Mouse (Mus musculus): ENCODE results near the gene Ccl3. TPM values are rescaled to one million over a fixed set of nuclear protein-coding genes. Genes with fewer than 3 reads are reported as not detected.

The Ccl3 gene
- 0.85 and 5.8 TPM in 2 replicates for polyA plus RNA-seq (2012; rRNA removed; ENCODE audit: low replicate concordance)

DNA sequence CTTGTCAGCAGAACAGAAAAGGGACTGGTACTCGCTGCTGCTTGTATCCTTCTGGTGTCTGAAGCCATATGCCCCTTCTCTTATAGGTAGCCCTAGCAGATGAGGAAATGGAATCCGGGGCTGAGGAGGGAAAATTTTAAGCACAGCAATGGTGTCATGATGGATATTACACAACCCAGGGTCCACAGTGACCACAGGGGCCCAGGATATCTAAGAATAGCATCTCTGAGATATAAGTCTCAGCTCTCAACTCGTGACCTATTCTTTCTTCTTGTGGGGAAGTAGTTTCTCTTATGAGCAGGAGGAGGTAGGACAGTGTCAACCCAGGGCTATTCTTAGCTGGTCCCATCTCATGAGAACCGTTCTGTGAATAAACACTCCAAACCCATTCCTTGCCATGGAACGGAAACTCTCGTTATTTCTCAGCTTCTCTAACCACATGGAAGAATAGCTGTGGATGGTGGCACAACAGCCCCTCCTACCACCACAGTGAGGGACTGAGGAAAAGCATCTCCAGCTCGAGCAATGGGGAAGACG is at the start of gene Ccl3:
Ccl3 (minus strand) TSS at position 51 of the 537 bp plus-strand sequence.

DNA sequence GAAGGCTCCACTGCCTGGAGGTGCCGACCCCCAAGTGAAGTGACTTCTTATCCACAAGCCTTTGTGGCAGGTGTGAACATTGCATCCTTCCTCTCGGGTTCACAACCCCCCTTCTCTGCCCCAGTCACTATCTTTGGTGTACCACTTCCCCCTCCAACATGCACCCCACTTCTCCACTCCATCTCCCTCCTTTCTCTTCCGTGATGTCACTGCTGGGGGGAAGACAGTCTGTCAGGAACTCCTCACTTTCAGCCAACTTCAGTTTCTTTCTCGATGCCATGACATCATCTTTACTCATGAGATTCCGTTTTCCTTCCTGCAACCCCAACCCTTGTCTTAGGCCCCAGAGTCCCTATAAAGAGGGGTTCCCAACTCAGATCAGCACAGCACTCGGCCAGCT is 13.0 kb upstream of the Ccl3 start, which contains the start of gene Ccl4:
Ccl4 (plus strand) TSS at position 381 of the 400 bp plus-strand sequence.

DNA sequence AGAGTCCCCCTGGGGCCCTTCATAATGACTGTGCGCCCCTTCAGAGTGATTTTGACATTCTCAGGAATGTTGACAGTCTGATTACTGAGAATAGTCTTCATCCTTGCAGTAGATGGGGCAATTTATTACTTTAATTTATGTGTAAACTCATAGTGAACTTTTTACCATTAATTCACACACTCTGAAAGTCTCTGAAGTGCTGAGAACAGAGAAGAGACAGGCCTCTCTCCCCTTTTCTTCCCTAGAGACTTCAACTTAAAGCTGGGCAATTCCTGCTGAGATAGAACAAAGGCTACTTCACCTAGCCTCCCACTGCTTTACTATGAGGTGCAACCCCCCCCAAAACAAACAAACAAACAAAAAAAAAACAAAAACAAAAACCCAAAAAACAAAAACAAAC is 3.6 kb downstream of the Ccl3 start, which contains the start of gene Rpl9-ps1:
Rpl9-ps1 (minus strand) TSS at position 101 of the 400 bp plus-strand sequence.

Other genes starting within 250 kb of the Ccl3 start
- gene Rasl10b, start 240.2 kb downstream of the Ccl3 start, polyA plus RNA-seq (2012; rRNA removed; ENCODE audit: low replicate concordance) = 0.44 and 3.0 TPM in 2 replicates
- 0.09 and 0.16 TPM in 2 replicates for gene Gas2l2, start 219.9 kb downstream of the Ccl3 start, polyA plus RNA-seq (2012; rRNA removed; ENCODE audit: low replicate concordance)
- gene 1700020L24Rik, start 211.7 kb downstream of the Ccl3 start, polyA plus RNA-seq (2012; rRNA removed; ENCODE audit: low replicate concordance) = 2.4 and 2.5 TPM in 2 replicates
- gene Mmp28, start 186.3 kb downstream of the Ccl3 start, polyA plus RNA-seq (2012; rRNA removed; ENCODE audit: low replicate concordance) = 22.1 and 42.8 TPM in 2 replicates
- 8.0 and 15.5 TPM in 2 replicates for gene Taf15, start 176.3 kb downstream of the Ccl3 start, polyA plus RNA-seq (2012; rRNA removed; ENCODE audit: low replicate concordance)
- not detected in 2 replicates for gene Heatr9, start 127.2 kb downstream of the Ccl3 start, polyA plus RNA-seq (2012; rRNA removed; ENCODE audit: low replicate concordance)
- gene Ccl5, start 118.8 kb downstream of the Ccl3 start, polyA plus RNA-seq (2012; rRNA removed; ENCODE audit: low replicate concordance) = 34.2 and 47.0 TPM in 2 replicates
- 14.9 and 19.1 TPM in 2 replicates for gene Ccl9, start 70.7 kb downstream of the Ccl3 start, polyA plus RNA-seq (2012; rRNA removed; ENCODE audit: low replicate concordance)
- gene Ccl6, start 56.3 kb downstream of the Ccl3 start, polyA plus RNA-seq (2012; rRNA removed; ENCODE audit: low replicate concordance) = 43.4 and 56.4 TPM in 2 replicates
- gene Rpl9-ps1, start 3.7 kb downstream of the Ccl3 start, polyA plus RNA-seq (2012; rRNA removed; ENCODE audit: low replicate concordance) = not detected in 2 replicates
- gene Ccl4, start 13.2 kb upstream of the Ccl3 start, polyA plus RNA-seq (2012; rRNA removed; ENCODE audit: low replicate concordance) = 0.70 and 4.4 TPM in 2 replicates
- gene Wfdc17, start 54.6 kb upstream of the Ccl3 start, polyA plus RNA-seq (2012; rRNA removed; ENCODE audit: low replicate concordance) = 17.4 and 17.6 TPM in 2 replicates
- gene Wfdc18, start 59.7 kb upstream of the Ccl3 start, polyA plus RNA-seq (2012; rRNA removed; ENCODE audit: low replicate concordance) = 0.53 TPM in 1 of 2 replicates, not detected in the other
- 78.1 and 514 TPM in 2 replicates for gene Wfdc21, start 97.6 kb upstream of the Ccl3 start, polyA plus RNA-seq (2012; rRNA removed; ENCODE audit: low replicate concordance)
- gene Heatr6, start 104.3 kb upstream of the Ccl3 start, polyA plus RNA-seq (2012; rRNA removed; ENCODE audit: low replicate concordance) = 20.8 and 23.5 TPM in 2 replicates
- 6.5 TPM in 1 of 2 replicates, not detected in the other for gene Hnf1b, start 200.7 kb upstream of the Ccl3 start, polyA plus RNA-seq (2012; rRNA removed; ENCODE audit: low replicate concordance)